Mouse (Mus musculus) lung, embryonic 14.5 days (tissue): ENCODE measurements around the gene Zfp503. TPM values are rescaled to one million over a fixed set of nuclear protein-coding genes. Genes with fewer than 3 reads are reported as not detected.
A peak's percentile ranks its signal among the peaks of the same experiment; 100 is the strongest.

Source experiments
- ATAC-seq: fragments of 200-750 bp; cut with Nextera tagmentation; 2 replicates; pipeline ENCODE4 v1.8.0; 2017; ENCODE audit warnings: mild to moderate bottlenecking, moderate TSS enrichment, moderate library complexity; ENCODE audit not compliant: insufficient read depth
- DNase-seq: peaks from one replicate; pipeline ENCODE4 v3.0.0-alpha.2; 2015
- H3K27ac ChIP-seq: fragments of 300-500 bp; sonication (generic); 2 replicates; pipeline ENCODE4 v1.5.1; 2014; ENCODE audit warnings: low read depth, mild to moderate bottlenecking, moderate library complexity
- H3K27me3 ChIP-seq: fragments of 300-500 bp; sonication (generic); 2 replicates; pipeline ENCODE4 v1.6.1; 2014; ENCODE audit warnings: low read length, control low read depth; ENCODE audit not compliant: insufficient read depth
- H3K36me3 ChIP-seq: fragments of 300-500 bp; sonication (generic); 2 replicates; pipeline ENCODE4 v1.6.1; 2014; ENCODE audit warnings: control low read depth; ENCODE audit not compliant: insufficient read depth
- H3K4me1 ChIP-seq: fragments of 300-500 bp; sonication (generic); 2 replicates; pipeline ENCODE4 v1.6.1; 2014; ENCODE audit warnings: antibody characterized with exemption, control low read depth; ENCODE audit not compliant: insufficient read depth
- H3K4me2 ChIP-seq: fragments of 300-500 bp; sonication (generic); 2 replicates; pipeline ENCODE4 v1.6.1; 2014; ENCODE audit warnings: mild to moderate bottlenecking
- H3K4me3 ChIP-seq: fragments of 300-500 bp; sonication (generic); 2 replicates; pipeline ENCODE4 v1.5.1; 2014; ENCODE audit warnings: low read depth, low read length
- H3K9ac ChIP-seq: fragments of 300-500 bp; sonication (generic); 2 replicates; pipeline ENCODE4 v1.6.1; 2014
- H3K9me3 ChIP-seq: fragments of 300-500 bp; sonication (generic); 2 replicates; pipeline ENCODE4 v1.6.1; 2016; ENCODE audit warnings: low read depth, low read length, control low read depth
- CTCF ChIP-seq: IDR thresholded peaks from 2 replicates; pipeline ENCODE4 v1.5.1; 2016; ENCODE audit warnings: antibody characterized with exemption, low read depth
- WGBS: fragments of 180-500 bp; shearing (Covaris S2); extraction: QIAGEN DNeasy Blood & Tissue Kit; methylation state at CpG from one replicate; pipeline ENCODE4 v1.1.7; 2014; 5-methylcytosine and 5-hydroxymethylcytosine counted together
- polyA plus RNA-seq: library from polyadenylated mRNA; unstranded; fragments of >200 nt; fragmentation: Nextera tagmentation; extraction: Ambion mirVana; gene quantifications from 2 replicates; pipeline ENCODE4 v1.2.1, GENCODE M21; 2014

Zfp503 gene
- 20.4 and 22.0 TPM in 2 replicates for polyA plus RNA-seq

- under 1% methylated on average over 37 of the region's 37 CpGs for WGBS
- peaks cover 20% of the 10 kb centered on the region for H3K36me3 ChIP-seq
- peak; percentile 17 for ATAC-seq
Measured at GRCm38 (mm10) chr14:21989291-21989913, at the start of gene Zfp503. Gene Zfp503 (minus strand): TSS chr14:21989601.

GRCm38 (mm10) chr14:22037498-22038131, 48.2 kb upstream of the Zfp503 start:
- no peak for ATAC-seq
- no peaks in the 10 kb centered on the region for H3K36me3 ChIP-seq
- peaks cover 6% of the 10 kb centered on the region; the same call in 1 of the 2 replicates for H3K4me1 ChIP-seq
- H3K4me3 ChIP-seq = no peak overlapping the region
- H3K9ac ChIP-seq = no peak overlapping the region
- H3K9me3 ChIP-seq = no peaks in the 10 kb centered on the region
- DNase-seq = no peak
- TF ChIP-seq CTCF = no peak
- no peak overlapping the region for H3K4me2 ChIP-seq
- H3K27ac ChIP-seq = no peak overlapping the region
- H3K27me3 ChIP-seq = no peaks in the 10 kb centered on the region
- 74% methylated on average over 16 of the region's 16 CpGs for WGBS

More at GRCm38 (mm10) chr14:21989291-21989913, at the start of gene Zfp503:
- peak within 1 kb of the TSS; percentile 94 for H3K27ac ChIP-seq
- peak within 1 kb of the TSS; percentile 93 for H3K4me3 ChIP-seq
- H3K9me3 ChIP-seq = no peaks in the 10 kb centered on the region
- peak; percentile 90 for DNase-seq
- H3K27me3 ChIP-seq = no peaks in the 10 kb centered on the region
- H3K4me2 ChIP-seq = peak within 1 kb of the TSS; percentile 83
- H3K4me1 ChIP-seq = peaks cover 13% of the 10 kb centered on the region
- H3K9ac ChIP-seq = peak within 1 kb of the TSS; percentile 66
- peak; percentile 57 for TF ChIP-seq CTCF

GRCm38 (mm10) chr14:22036802-22037497, 47.5 kb upstream of the Zfp503 start:
- H3K27me3 ChIP-seq = no peaks in the 10 kb centered on the region
- ATAC-seq = no peak

GRCm38 (mm10) chr14:22036338-22036737, 46.9 kb upstream of the Zfp503 start:
- H3K9ac ChIP-seq = no peak overlapping the region
- no peaks in the 10 kb centered on the region for H3K36me3 ChIP-seq
- no peak overlapping the region for H3K4me3 ChIP-seq
- ATAC-seq (no peak), DNase-seq (no peak)
- H3K4me1 ChIP-seq = peaks cover 6% of the 10 kb centered on the region; the same call in 1 of the 2 replicates
- no peak overlapping the region for H3K27ac ChIP-seq
- WGBS = 53% methylated on average over 6 of the region's 6 CpGs
- no peaks in the 10 kb centered on the region for H3K9me3 ChIP-seq
- TF ChIP-seq CTCF = no peak
- no peaks in the 10 kb centered on the region for H3K27me3 ChIP-seq
- no peak overlapping the region for H3K4me2 ChIP-seq

More at GRCm38 (mm10) chr14:22036802-22037497, 47.5 kb upstream of the Zfp503 start:
- Histone ChIP-seq H3K4me2 (no peak overlapping the region), H3K4me3 (no peak overlapping the region), H3K4me1 (peaks cover 6% of the 10 kb centered on the region; the same call in 1 of the 2 replicates), H3K9me3 (no peaks in the 10 kb centered on the region), H3K27ac (no peak overlapping the region), H3K36me3 (no peaks in the 10 kb centered on the region), H3K9ac (no peak overlapping the region)
- no peak for DNase-seq
- no peak for TF ChIP-seq CTCF
- WGBS = 69% methylated on average over 12 of the region's 12 CpGs

GRCm38 (mm10) chr14:22035900-22036299, 46.5 kb upstream of the Zfp503 start:
- ATAC-seq = 0 out of 2 replicates have a peak, but pooled peaks have one; percentile 31
- WGBS = 46% methylated on average over 3 of the region's 3 CpGs
- no peak overlapping the region for H3K4me2 ChIP-seq

GRCm38 (mm10) chr14:22023533-22023932, 34.1 kb upstream of the Zfp503 start:
- ATAC-seq (no peak), DNase-seq (no peak)
- no peak for TF ChIP-seq CTCF
- no peaks in the 10 kb centered on the region for H3K27me3 ChIP-seq
- no peaks in the 10 kb centered on the region for H3K9me3 ChIP-seq
- no peak overlapping the region for H3K4me3 ChIP-seq
- no peaks in the 10 kb centered on the region for H3K36me3 ChIP-seq
- WGBS = 76% methylated on average over 4 of the region's 4 CpGs
- H3K9ac ChIP-seq = no peak overlapping the region
- no peak overlapping the region for H3K27ac ChIP-seq
- H3K4me2 ChIP-seq = no peak overlapping the region
- H3K4me1 ChIP-seq = peaks cover 6% of the 10 kb centered on the region; the same call in 1 of the 2 replicates

More at GRCm38 (mm10) chr14:22035900-22036299, 46.5 kb upstream of the Zfp503 start:
- no peak overlapping the region for H3K27ac ChIP-seq
- H3K9ac ChIP-seq = no peak overlapping the region
- peaks cover 6% of the 10 kb centered on the region; the same call in 1 of the 2 replicates for H3K4me1 ChIP-seq
- TF ChIP-seq CTCF = no peak
- no peak overlapping the region for H3K4me3 ChIP-seq
- H3K27me3 ChIP-seq = no peaks in the 10 kb centered on the region
- H3K9me3 ChIP-seq = no peaks in the 10 kb centered on the region
- no peaks in the 10 kb centered on the region for H3K36me3 ChIP-seq
- DNase-seq = peak; percentile 64
